In the genomic region with DNA sequence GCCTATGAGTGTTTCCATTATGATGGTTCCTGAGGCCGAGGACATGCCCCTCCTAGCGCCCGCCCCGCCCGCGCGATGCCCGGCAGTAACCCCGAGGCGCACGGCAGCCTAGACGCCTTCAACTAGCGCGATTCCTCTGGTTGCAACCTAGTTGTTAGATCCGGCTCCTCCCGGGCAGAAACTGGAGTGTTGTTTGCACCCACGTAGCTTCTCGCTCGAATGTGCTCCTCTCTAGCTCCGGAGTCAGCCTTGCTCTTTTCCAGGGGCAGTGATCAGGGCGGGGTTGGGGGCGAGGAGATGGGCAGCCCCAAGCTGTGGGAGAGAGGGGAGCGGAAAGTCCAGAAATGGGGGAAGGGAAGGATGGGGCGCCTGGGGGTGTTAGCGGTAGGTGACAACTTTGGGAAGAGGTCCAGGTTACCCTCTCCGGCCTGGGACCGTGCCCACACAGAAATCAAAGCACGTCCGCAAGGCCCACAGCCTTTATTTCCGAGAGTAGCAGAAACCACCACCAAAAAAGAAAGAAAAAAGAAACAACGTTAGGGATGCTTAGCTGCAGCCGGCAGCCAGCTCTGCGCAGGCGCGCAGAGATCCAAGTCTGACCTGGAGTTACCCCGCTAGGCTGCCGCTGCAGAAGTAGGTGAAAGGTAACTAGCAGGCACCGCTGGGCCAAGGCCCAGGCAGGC, we compare ENCODE assay signal across 7 mouse cellular contexts. TPM values are rescaled to one million over a fixed set of nuclear protein-coding genes. Genes with fewer than 3 reads are reported as not detected.
A peak's percentile ranks its signal among the peaks of the same experiment; 100 is the strongest.
DNase-seq lines count a peak whose midpoint lies in the region; ATAC-seq and TF ChIP-seq lines count a peak whose summit lies in the region.

No protein-coding gene starts in this region.

- no peaks in the 10 kb centered on the region; the same call in 1 of the 2 replicates for H3K4me1 ChIP-seq in bone marrow, adult 2 months (ENCODE audit: control insufficient read depth, insufficient read depth, low read length)
- peaks cover 38% of the 10 kb centered on the region for H3K4me1 ChIP-seq in forebrain, embryonic 10.5 days
- H3K4me1 ChIP-seq in heart, embryonic 14.5 days (ENCODE audit: control insufficient read depth in 2 of 2, insufficient read depth in 2 of 2, low read length in 2 of 2), result peaks cover 18 to 21% of the 10 kb centered on the region in 2 experiments
- peaks cover 12% of the 10 kb centered on the region for H3K4me1 ChIP-seq in kidney, postnatal 0 days (replicated peaks; ENCODE audit: insufficient read depth, low read length)
- H3K4me1 ChIP-seq in liver, embryonic 12.5 days, result peaks cover 15% of the 10 kb centered on the region; the same call in 1 of the 2 replicates

- peak overlapping the region; percentile 27; the same call in 1 of the 2 replicates for H3K27ac ChIP-seq in bone marrow, adult 2 months (ENCODE audit: control insufficient read depth, insufficient read depth, low read depth, low read length, poor library complexity)
- H3K27ac ChIP-seq in forebrain, embryonic 10.5 days, result peak overlapping the region; percentile 87
- peak overlapping the region; percentile 75 to 86; a peak in 3 of 4 replicates for H3K27ac ChIP-seq in heart, embryonic 14.5 days (replicated peaks in 1 of 2; ENCODE audit: control insufficient read depth in 1 of 2, insufficient read depth in 1 of 2, low read depth in 2 of 2, low read length in 2 of 2)
- peak overlapping the region; percentile 78 for H3K27ac ChIP-seq in kidney, postnatal 0 days
- H3K27ac ChIP-seq in liver, embryonic 12.5 days, result 0 out of 2 replicates have a peak overlapping the region, but pooled peaks have one; percentile 11

- H3K27me3 ChIP-seq in forebrain, embryonic 10.5 days (ENCODE audit: poor library complexity, severe bottlenecking), result peaks cover 7% of the 10 kb centered on the region; the same call in 1 of the 2 replicates
- no peaks in the 10 kb centered on the region for H3K27me3 ChIP-seq in heart, embryonic 14.5 days (ENCODE audit: control insufficient read depth, insufficient read depth, low read length)
- H3K27me3 ChIP-seq in kidney, postnatal 0 days (ENCODE audit: insufficient read depth, low read length), result no peaks in the 10 kb centered on the region
- H3K27me3 ChIP-seq in liver, embryonic 12.5 days (replicated peaks), result peaks cover 14% of the 10 kb centered on the region; the same call in 1 of the 2 replicates

- peak overlapping the region; percentile 72 for H3K9ac ChIP-seq in heart, embryonic 14.5 days (ENCODE audit: low read length)
- peak overlapping the region; percentile 51 for H3K9ac ChIP-seq in kidney, postnatal 0 days (ENCODE audit: low read depth, low read length)
- H3K9ac ChIP-seq in liver, embryonic 12.5 days, result 0 out of 2 replicates have a peak overlapping the region, but pooled peaks have one; percentile 17

- H3K4me3 ChIP-seq in bone marrow, adult 2 months (replicated peaks; ENCODE audit: control insufficient read depth, low read depth, low read length), result peak overlapping the region; percentile 63
- H3K4me3 ChIP-seq in forebrain, embryonic 10.5 days, result peak overlapping the region; percentile 67
- peak overlapping the region; percentile 52 to 60 for H3K4me3 ChIP-seq in heart, embryonic 14.5 days (ENCODE audit: control insufficient read depth in 1 of 2, insufficient read depth in 1 of 2, low read depth in 1 of 2, low read length in 2 of 2)
- peak overlapping the region; percentile 56 for H3K4me3 ChIP-seq in kidney, postnatal 0 days (replicated peaks; ENCODE audit: low read depth, low read length)
- H3K4me3 ChIP-seq in liver, embryonic 12.5 days, result peak overlapping the region; percentile 53

- H3K36me3 ChIP-seq in forebrain, embryonic 10.5 days (replicated peaks), result no peaks in the 10 kb centered on the region
- no peaks in the 10 kb centered on the region for H3K36me3 ChIP-seq in heart, embryonic 14.5 days (ENCODE audit: control insufficient read depth, insufficient read depth, low read length)
- no peaks in the 10 kb centered on the region for H3K36me3 ChIP-seq in kidney, postnatal 0 days (ENCODE audit: insufficient read depth, low read length)
- H3K36me3 ChIP-seq in liver, embryonic 12.5 days, result no peaks in the 10 kb centered on the region

- 2% methylated on average over 38 of the region's 38 CpGs for WGBS in bone marrow, adult 2 months
- 1% methylated on average over 38 of the region's 38 CpGs for WGBS in forebrain, embryonic 10.5 days
- WGBS in heart, embryonic 14.5 days, result under 1% methylated on average over 38 of the region's 38 CpGs
- under 1% methylated on average over 38 of the region's 38 CpGs for WGBS in kidney, postnatal 0 days
- WGBS in liver, embryonic 12.5 days (ENCODE audit: insufficient replicate concordance), result 2% methylated on average over 38 of the region's 38 CpGs

- TF ChIP-seq CTCF in bone marrow, adult 2 months (IDR thresholded peaks at IDR 0.05; ENCODE audit: control insufficient read depth, insufficient read depth, low read length), result no peak
- TF ChIP-seq CTCF in kidney, postnatal 0 days (IDR thresholded peaks at IDR 0.05; ENCODE audit: low read depth), result no peak

- no peak for TF ChIP-seq POLR2A in bone marrow, adult 2 months (IDR thresholded peaks at IDR 0.05; ENCODE audit: borderline replicate concordance, control insufficient read depth, low read depth, low read length)

- H3K4me2 ChIP-seq in heart, embryonic 14.5 days (ENCODE audit: low read length), result peak overlapping the region; percentile 90
- H3K4me2 ChIP-seq in kidney, postnatal 0 days (ENCODE audit: low read length), result peak overlapping the region; percentile 95
- H3K4me2 ChIP-seq in liver, embryonic 12.5 days, result peak overlapping the region; percentile 67

- no peaks in the 10 kb centered on the region for H3K9me3 ChIP-seq in forebrain, embryonic 10.5 days
- H3K9me3 ChIP-seq in heart, embryonic 14.5 days (ENCODE audit: control insufficient read depth, low read length), result no peaks in the 10 kb centered on the region
- H3K9me3 ChIP-seq in kidney, postnatal 0 days (replicated peaks; ENCODE audit: low read length), result no peaks in the 10 kb centered on the region
- no peaks in the 10 kb centered on the region for H3K9me3 ChIP-seq in liver, embryonic 12.5 days (replicated peaks)

- peak; percentile 86 for ATAC-seq in heart, embryonic 14.5 days (ENCODE audit: insufficient number of reproducible peaks, insufficient read depth, low FRiP score, low read depth)
- peak; percentile 96 for ATAC-seq in kidney, postnatal 0 days (replicated peaks; ENCODE audit: low FRiP score, low read depth)
- peak; percentile 82 for ATAC-seq in liver, embryonic 12.5 days

- peak; percentile 66 for DNase-seq in forebrain, embryonic 10.5 days (ENCODE audit: extremely low spot score, low spot score)
- DNase-seq in kidney, postnatal 0 days (ENCODE audit: low spot score), result peak; percentile 90
- DNase-seq in naive thymus-derived CD4-positive, alpha-beta T cell, adult 2 months (ENCODE audit: low read depth), result peak; percentile 88
- peak; percentile 54 to 77 for DNase-seq in spleen, postnatal 4 days (ENCODE audit: low spot score in 2 of 2)

RNA-seq across cellular contexts. Expression of gene Abca1, which starts 58.1 kb away (rescaled TPM):
- polyA plus RNA-seq in bone marrow, adult 2 months (2011; ENCODE audit: insufficient read depth, insufficient read length, low replicate concordance, missing spikeins), result 3.4 and 4.9 TPM in 2 replicates
- polyA plus RNA-seq in forebrain, embryonic 10.5 days (2016; fragmentation: Nextera tagmentation; extraction: Ambion mirVana), result 2.2 and 2.6 TPM in 2 replicates
- 7.8 and 8.1 TPM in 2 replicates for polyA plus RNA-seq in heart, embryonic 14.5 days (2014; fragmentation: Nextera tagmentation; extraction: Ambion mirVana)
- polyA plus RNA-seq in kidney, postnatal 0 days (2015; fragmentation: Nextera tagmentation; extraction: Ambion mirVana), result 3.7 and 4.7 TPM in 2 replicates
- polyA plus RNA-seq in liver, embryonic 12.5 days (2016; fragmentation: Nextera tagmentation; extraction: Ambion mirVana), result 9.8 and 10.1 TPM in 2 replicates

Comparison
In these comparisons a context has a peak if more than half of its experiments do, and no peak if none do; other contexts are left out.
1. Peak in every context shown above with its lines: DNase-seq, ATAC-seq, H3K4me3 ChIP-seq and H3K27ac ChIP-seq.
2. H3K27ac ChIP-seq: peak in every context shown above with its lines; median percentile 87 in forebrain, embryonic 10.5 days; 80 in heart, embryonic 14.5 days; 78 in kidney, postnatal 0 days; 27 in bone marrow, adult 2 months; 11 in liver, embryonic 12.5 days.
3. H3K9ac ChIP-seq: peak in every context shown above with its lines; median percentile 72 in heart, embryonic 14.5 days; 51 in kidney, postnatal 0 days; 17 in liver, embryonic 12.5 days.